Mouse (Mus musculus): Measurements from ENCODE around the gene Glis3. TPM values are rescaled to one million over a fixed set of nuclear protein-coding genes. Genes with fewer than 3 reads are reported as not detected.

Gene Glis3
- polyA plus RNA-seq, 1 experiment from 2014 or later, result 1.2 TPM

- peak; percentile 21; the same call in 1 of the 2 replicates for ATAC-seq (replicated peaks)
- no peaks in the 10 kb centered on the region for H3K9me3 ChIP-seq
- peaks cover 23% of the 10 kb centered on the region; the same call in 1 of the 2 replicates for H3K27me3 ChIP-seq
- WGBS, result under 1% methylated on average over 28 of the region's 28 CpGs
- peak overlapping the region; percentile 98 for H3K4me2 ChIP-seq (replicated peaks)
- H3K36me3 ChIP-seq, result no peaks in the 10 kb centered on the region
- peak overlapping the region; percentile 46 for H3K4me3 ChIP-seq
- H3K9ac ChIP-seq (replicated peaks), result peak overlapping the region; percentile 48
- H3K4me1 ChIP-seq, result peaks cover 27% of the 10 kb centered on the region
- H3K27ac ChIP-seq (replicated peaks), result no peak overlapping the region
Observed at GRCm38 (mm10) chr19:28679291-28679775, 544 bp downstream of the Glis3 start.

- H3K9ac ChIP-seq (replicated peaks), result no peak overlapping the region
- H3K27ac ChIP-seq (replicated peaks), result no peak overlapping the region
- peaks cover 23% of the 10 kb centered on the region; the same call in 1 of the 2 replicates for H3K27me3 ChIP-seq
- no peaks in the 10 kb centered on the region for H3K9me3 ChIP-seq
- peak overlapping the region; percentile 46 for H3K4me3 ChIP-seq
- peaks cover 27% of the 10 kb centered on the region for H3K4me1 ChIP-seq
- under 1% methylated on average over 30 of the region's 30 CpGs for WGBS
- H3K36me3 ChIP-seq, result no peaks in the 10 kb centered on the region
- peak overlapping the region; percentile 98 for H3K4me2 ChIP-seq (replicated peaks)
- ATAC-seq (replicated peaks), result no peak
Observed at GRCm38 (mm10) chr19:28678646-28679270, 1.1 kb downstream of the Glis3 start.

- H3K27ac ChIP-seq (replicated peaks), result no peak overlapping the region
- peak; percentile 49; the same call in 1 of the 2 replicates for ATAC-seq (replicated peaks)
- no peaks in the 10 kb centered on the region for H3K9me3 ChIP-seq
- WGBS, result under 1% methylated on average over 30 of the region's 32 CpGs
- peak overlapping the region; percentile 16 for H3K9ac ChIP-seq (replicated peaks)
- peak overlapping the region; percentile 46 for H3K4me3 ChIP-seq
- peaks cover 23% of the 10 kb centered on the region; the same call in 1 of the 2 replicates for H3K27me3 ChIP-seq
- no peaks in the 10 kb centered on the region for H3K36me3 ChIP-seq
- peaks cover 27% of the 10 kb centered on the region for H3K4me1 ChIP-seq
- peak overlapping the region; percentile 98 for H3K4me2 ChIP-seq (replicated peaks)
Observed at GRCm38 (mm10) chr19:28677728-28678438, 2.0 kb downstream of the Glis3 start.

- Histone ChIP-seq H3K27ac (replicated peaks) (no peak overlapping the region), H3K27me3 (peaks cover 23% of the 10 kb centered on the region; the same call in 1 of the 2 replicates), H3K36me3 (no peaks in the 10 kb centered on the region), H3K4me1 (peaks cover 27% of the 10 kb centered on the region), H3K4me3 (peak overlapping the region; percentile 46), H3K9ac (replicated peaks) (no peak overlapping the region), H3K9me3 (no peaks in the 10 kb centered on the region), H3K4me2 (replicated peaks) (peak overlapping the region; percentile 98)
- 30% methylated on average over 8 of the region's 8 CpGs for WGBS
- ATAC-seq (replicated peaks), result no peak
Observed at GRCm38 (mm10) chr19:28677045-28677727, 2.7 kb downstream of the Glis3 start.

GRCm38 (mm10) chr19:28663781-28664180, 16.1 kb downstream of the Glis3 start:
- Histone ChIP-seq H3K4me3 (no peak overlapping the region), H3K9me3 (no peaks in the 10 kb centered on the region), H3K4me1 (no peaks in the 10 kb centered on the region), H3K4me2 (replicated peaks) (no peak overlapping the region), H3K36me3 (no peaks in the 10 kb centered on the region), H3K27me3 (no peaks in the 10 kb centered on the region), H3K9ac (replicated peaks) (no peak overlapping the region), H3K27ac (replicated peaks) (no peak overlapping the region)
- 90% methylated on average over 9 of the region's 9 CpGs for WGBS
- no peak for ATAC-seq (replicated peaks)

- Histone ChIP-seq H3K27me3 (no peaks in the 10 kb centered on the region), H3K27ac (replicated peaks) (no peak overlapping the region), H3K9ac (replicated peaks) (no peak overlapping the region), H3K4me1 (no peaks in the 10 kb centered on the region), H3K4me3 (no peak overlapping the region), H3K4me2 (replicated peaks) (no peak overlapping the region), H3K36me3 (no peaks in the 10 kb centered on the region), H3K9me3 (no peaks in the 10 kb centered on the region)
- 47% methylated on average over 10 of the region's 10 CpGs for WGBS
- no peak for ATAC-seq (replicated peaks)
Observed at GRCm38 (mm10) chr19:28663148-28663547, 16.7 kb downstream of the Glis3 start.

GRCm38 (mm10) chr19:28662474-28662873, 17.4 kb downstream of the Glis3 start:
- Histone ChIP-seq H3K4me2 (replicated peaks) (no peak overlapping the region), H3K4me3 (no peak overlapping the region), H3K9ac (replicated peaks) (no peak overlapping the region), H3K27me3 (no peaks in the 10 kb centered on the region), H3K27ac (replicated peaks) (no peak overlapping the region), H3K9me3 (no peaks in the 10 kb centered on the region), H3K36me3 (no peaks in the 10 kb centered on the region), H3K4me1 (no peaks in the 10 kb centered on the region)
- ATAC-seq (replicated peaks), result no peak
- WGBS, result 72% methylated on average over 8 of the region's 8 CpGs

- ATAC-seq (replicated peaks), result no peak
- Histone ChIP-seq H3K9me3 (no peaks in the 10 kb centered on the region), H3K4me2 (replicated peaks) (no peak overlapping the region), H3K27me3 (no peaks in the 10 kb centered on the region), H3K36me3 (no peaks in the 10 kb centered on the region), H3K4me3 (no peak overlapping the region), H3K27ac (replicated peaks) (no peak overlapping the region), H3K4me1 (no peaks in the 10 kb centered on the region), H3K9ac (replicated peaks) (no peak overlapping the region)
- WGBS, result 92% methylated on average over 7 of the region's 7 CpGs
Observed at GRCm38 (mm10) chr19:28660912-28661311, 19.0 kb downstream of the Glis3 start.

GRCm38 (mm10) chr19:28657686-28658195, 22.1 kb downstream of the Glis3 start:
- H3K27ac ChIP-seq (replicated peaks), result no peak overlapping the region
- WGBS, result 32% methylated on average over 5 of the region's 5 CpGs
- no peaks in the 10 kb centered on the region for H3K4me1 ChIP-seq
- no peaks in the 10 kb centered on the region for H3K27me3 ChIP-seq
- H3K9ac ChIP-seq (replicated peaks), result no peak overlapping the region
- no peaks in the 10 kb centered on the region for H3K9me3 ChIP-seq
- no peaks in the 10 kb centered on the region for H3K36me3 ChIP-seq
- ATAC-seq (replicated peaks), result no peak
- no peak overlapping the region for H3K4me3 ChIP-seq
- H3K4me2 ChIP-seq (replicated peaks), result no peak overlapping the region

GRCm38 (mm10) chr19:28656882-28657281, 23.0 kb downstream of the Glis3 start:
- WGBS, result 66% methylated on average over 6 of the region's 6 CpGs
- H3K9ac ChIP-seq (replicated peaks), result no peak overlapping the region
- no peaks in the 10 kb centered on the region for H3K36me3 ChIP-seq
- no peak for ATAC-seq (replicated peaks)
- no peak overlapping the region for H3K4me2 ChIP-seq (replicated peaks)
- no peak overlapping the region for H3K27ac ChIP-seq (replicated peaks)
- H3K4me3 ChIP-seq, result no peak overlapping the region
- H3K4me1 ChIP-seq, result no peaks in the 10 kb centered on the region
- H3K27me3 ChIP-seq, result no peaks in the 10 kb centered on the region
- H3K9me3 ChIP-seq, result no peaks in the 10 kb centered on the region

GRCm38 (mm10) chr19:28655166-28655565, 24.7 kb downstream of the Glis3 start:
- 75% methylated on average over 7 of the region's 7 CpGs for WGBS
- Histone ChIP-seq H3K4me2 (replicated peaks) (no peak overlapping the region), H3K27ac (replicated peaks) (no peak overlapping the region), H3K27me3 (no peaks in the 10 kb centered on the region), H3K36me3 (no peaks in the 10 kb centered on the region), H3K4me1 (no peaks in the 10 kb centered on the region), H3K9me3 (no peaks in the 10 kb centered on the region), H3K4me3 (no peak overlapping the region), H3K9ac (replicated peaks) (no peak overlapping the region)
- no peak for ATAC-seq (replicated peaks)

GRCm38 (mm10) chr19:28650836-28651235, 29.0 kb downstream of the Glis3 start:
- no peak overlapping the region for H3K27ac ChIP-seq (replicated peaks)
- H3K9me3 ChIP-seq, result no peaks in the 10 kb centered on the region
- no peak overlapping the region for H3K4me2 ChIP-seq (replicated peaks)
- H3K36me3 ChIP-seq, result no peaks in the 10 kb centered on the region
- 92% methylated on average over 5 of the region's 5 CpGs for WGBS
- no peaks in the 10 kb centered on the region for H3K4me1 ChIP-seq
- no peaks in the 10 kb centered on the region for H3K27me3 ChIP-seq
- no peak overlapping the region for H3K4me3 ChIP-seq
- no peak overlapping the region for H3K9ac ChIP-seq (replicated peaks)
- no peak for ATAC-seq (replicated peaks)

Data from forebrain, embryonic 15.5 days (tissue).